Mouse (Mus musculus) neural tube, embryonic 14.5 days (tissue): Measurements from ENCODE around the gene Slc8b1. TPM values are rescaled to one million over a fixed set of nuclear protein-coding genes. Genes with fewer than 3 reads are reported as not detected.
A peak's percentile ranks its signal among the peaks of the same experiment; 100 is the strongest.

Experiments used
- ATAC-seq: fragments of 200-750 bp; cut with Nextera tagmentation; 2 replicates; pipeline ENCODE4 v1.8.0; 2017; ENCODE audit warnings: low read depth, mild to moderate bottlenecking, moderate TSS enrichment, moderate library complexity
- H3K27ac ChIP-seq: fragments of 300-500 bp; sonication (generic); 2 replicates; pipeline ENCODE4 v1.5.1; 2014; ENCODE audit warnings: low read depth, mild to moderate bottlenecking, control low read depth, low read length, moderate library complexity, mixed read lengths
- H3K27me3 ChIP-seq: fragments of 300-500 bp; sonication (generic); 2 replicates; pipeline ENCODE4 v1.6.1; 2014; ENCODE audit warnings: low read length; ENCODE audit not compliant: control insufficient read depth, insufficient read depth
- H3K36me3 ChIP-seq: fragments of 300-500 bp; sonication (generic); 2 replicates; pipeline ENCODE4 v1.6.1; 2014; ENCODE audit warnings: low read length, mixed read lengths; ENCODE audit not compliant: control insufficient read depth, insufficient read depth
- H3K4me1 ChIP-seq: fragments of 300-500 bp; sonication (generic); 2 replicates; pipeline ENCODE4 v1.6.1; 2014; ENCODE audit warnings: low read length; ENCODE audit not compliant: control insufficient read depth, insufficient read depth
- H3K4me2 ChIP-seq: fragments of 300-500 bp; sonication (generic); 2 replicates; pipeline ENCODE4 v1.6.1; 2014; ENCODE audit warnings: mild to moderate bottlenecking, low read depth, low read length, control low read depth
- H3K4me3 ChIP-seq: fragments of 300-500 bp; sonication (generic); 2 replicates; pipeline ENCODE4 v1.5.1; 2014; ENCODE audit warnings: low read depth, low read length, control low read depth, mixed read lengths
- H3K9ac ChIP-seq: fragments of 300-500 bp; sonication (generic); replicated peaks from 2 replicates; pipeline ENCODE4 v1.6.1; 2014; ENCODE audit warnings: low read depth, mild to moderate bottlenecking, control low read depth, low read length, mixed read lengths
- H3K9me3 ChIP-seq: fragments of 300-500 bp; sonication (generic); 2 replicates; pipeline ENCODE4 v1.6.1; 2016; ENCODE audit warnings: low read length; ENCODE audit not compliant: control insufficient read depth
- whole genome bisulfite sequencing: fragments of 180-500 bp; shearing (Covaris S2); extraction: QIAGEN DNeasy Blood & Tissue Kit; methylation state at CpG from one replicate; pipeline ENCODE4 v1.1.7; 2014; 5-methylcytosine and 5-hydroxymethylcytosine counted together
- polyA plus RNA-seq: library from polyadenylated mRNA; unstranded; fragments of >200 nt; fragmentation: Nextera tagmentation; extraction: Ambion mirVana; gene quantifications from 2 replicates; pipeline ENCODE4 v1.2.1, GENCODE M21; 2014

Gene Slc8b1
- polyA plus RNA-seq, 1 experiment from 2014 or later = 0.95 TPM

- H3K4me2 ChIP-seq = no peak overlapping the region
- peaks cover under 1% of the 10 kb centered on the region; the same call in 1 of the 2 replicates for H3K4me1 ChIP-seq
- no peaks in the 10 kb centered on the region for H3K27me3 ChIP-seq
- H3K9me3 ChIP-seq = no peaks in the 10 kb centered on the region
- H3K27ac ChIP-seq = no peak overlapping the region
- no peak overlapping the region for H3K4me3 ChIP-seq
- H3K36me3 ChIP-seq = 0 out of 2 replicates have a peak, but pooled peaks cover 17% of the 10 kb centered on the region
- 80% methylated on average over 24 of the region's 24 CpGs for WGBS
- no peak overlapping the region for H3K9ac ChIP-seq
- ATAC-seq = no peak
These were observed 44.9 kb downstream of the Slc8b1 start for GRCm38 (mm10) chr5:120555871-120556270.

- no peak overlapping the region for H3K27ac ChIP-seq
- H3K36me3 ChIP-seq = 0 out of 2 replicates have a peak, but pooled peaks cover 11% of the 10 kb centered on the region
- H3K9me3 ChIP-seq = no peaks in the 10 kb centered on the region
- 77% methylated on average over 8 of the region's 8 CpGs for WGBS
- no peak overlapping the region for H3K9ac ChIP-seq
- ATAC-seq = no peak
- peaks cover 7% of the 10 kb centered on the region; the same call in 1 of the 2 replicates for H3K4me1 ChIP-seq
- no peak overlapping the region for H3K4me2 ChIP-seq
- no peaks in the 10 kb centered on the region for H3K27me3 ChIP-seq
- no peak overlapping the region for H3K4me3 ChIP-seq
These were observed 47.1 kb downstream of the Slc8b1 start for GRCm38 (mm10) chr5:120558041-120558440.

GRCm38 (mm10) chr5:120558762-120559161, 47.8 kb downstream of the Slc8b1 start:
- H3K4me2 ChIP-seq = no peak overlapping the region
- no peak for ATAC-seq
- 62% methylated on average over 14 of the region's 14 CpGs for WGBS
- H3K4me3 ChIP-seq = no peak overlapping the region
- H3K27me3 ChIP-seq = no peaks in the 10 kb centered on the region
- no peak overlapping the region for H3K27ac ChIP-seq
- peaks cover 12% of the 10 kb centered on the region for H3K4me1 ChIP-seq
- 0 out of 2 replicates have a peak, but pooled peaks cover 4% of the 10 kb centered on the region for H3K36me3 ChIP-seq
- H3K9me3 ChIP-seq = no peaks in the 10 kb centered on the region
- H3K9ac ChIP-seq = no peak overlapping the region

- 60% methylated on average over 9 of the region's 9 CpGs for WGBS
- H3K4me2 ChIP-seq = no peak overlapping the region; the same call in 1 of the 2 replicates
These were observed 49.2 kb downstream of the Slc8b1 start for GRCm38 (mm10) chr5:120560129-120560615.

DNA sequence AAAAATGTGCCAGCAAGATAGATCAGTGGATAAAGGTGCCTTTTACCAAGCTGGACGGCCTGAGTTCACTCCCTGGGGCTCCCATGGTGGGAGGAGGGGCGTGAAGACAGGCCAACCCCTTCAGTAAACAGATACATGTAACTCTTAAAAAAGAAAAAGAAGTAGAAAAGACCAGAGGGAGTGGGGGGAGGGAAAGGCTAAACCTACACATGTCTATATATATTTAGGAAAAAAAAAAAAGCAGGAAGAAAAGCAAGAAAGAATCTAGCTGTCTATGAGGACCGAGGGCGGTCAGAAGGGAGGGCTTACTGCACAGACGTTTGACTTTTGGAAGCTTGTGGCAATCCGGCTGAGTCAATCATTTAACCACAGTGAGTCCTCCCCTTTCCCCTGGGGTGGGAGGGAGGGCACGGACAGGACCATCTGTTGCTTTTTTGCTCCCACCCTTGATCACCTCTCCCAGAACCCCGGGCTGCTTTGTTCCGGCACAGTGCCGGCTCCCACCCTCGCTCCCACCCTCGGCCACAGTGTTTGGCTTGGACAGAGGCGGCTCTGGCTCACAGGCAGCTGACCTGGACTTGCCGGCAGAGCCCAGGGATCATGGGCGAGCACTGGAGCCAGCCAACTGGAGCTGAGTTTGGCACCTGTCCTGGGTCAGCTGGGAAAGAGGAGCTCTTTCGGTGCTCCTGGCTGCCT, 49.8 kb downstream of the Slc8b1 start:
- 10% methylated on average over 16 of the region's 16 CpGs for WGBS

More at GRCm38 (mm10) chr5:120560129-120560615, 49.2 kb downstream of the Slc8b1 start:
- ATAC-seq = no peak
- H3K27ac ChIP-seq = no peak overlapping the region; the same call in 1 of the 2 replicates
- H3K27me3 ChIP-seq = no peaks in the 10 kb centered on the region
- no peak overlapping the region for H3K9ac ChIP-seq
- H3K4me1 ChIP-seq = peaks cover 16% of the 10 kb centered on the region
- no peaks in the 10 kb centered on the region for H3K36me3 ChIP-seq
- H3K4me3 ChIP-seq = no peak overlapping the region
- no peaks in the 10 kb centered on the region for H3K9me3 ChIP-seq

DNA sequence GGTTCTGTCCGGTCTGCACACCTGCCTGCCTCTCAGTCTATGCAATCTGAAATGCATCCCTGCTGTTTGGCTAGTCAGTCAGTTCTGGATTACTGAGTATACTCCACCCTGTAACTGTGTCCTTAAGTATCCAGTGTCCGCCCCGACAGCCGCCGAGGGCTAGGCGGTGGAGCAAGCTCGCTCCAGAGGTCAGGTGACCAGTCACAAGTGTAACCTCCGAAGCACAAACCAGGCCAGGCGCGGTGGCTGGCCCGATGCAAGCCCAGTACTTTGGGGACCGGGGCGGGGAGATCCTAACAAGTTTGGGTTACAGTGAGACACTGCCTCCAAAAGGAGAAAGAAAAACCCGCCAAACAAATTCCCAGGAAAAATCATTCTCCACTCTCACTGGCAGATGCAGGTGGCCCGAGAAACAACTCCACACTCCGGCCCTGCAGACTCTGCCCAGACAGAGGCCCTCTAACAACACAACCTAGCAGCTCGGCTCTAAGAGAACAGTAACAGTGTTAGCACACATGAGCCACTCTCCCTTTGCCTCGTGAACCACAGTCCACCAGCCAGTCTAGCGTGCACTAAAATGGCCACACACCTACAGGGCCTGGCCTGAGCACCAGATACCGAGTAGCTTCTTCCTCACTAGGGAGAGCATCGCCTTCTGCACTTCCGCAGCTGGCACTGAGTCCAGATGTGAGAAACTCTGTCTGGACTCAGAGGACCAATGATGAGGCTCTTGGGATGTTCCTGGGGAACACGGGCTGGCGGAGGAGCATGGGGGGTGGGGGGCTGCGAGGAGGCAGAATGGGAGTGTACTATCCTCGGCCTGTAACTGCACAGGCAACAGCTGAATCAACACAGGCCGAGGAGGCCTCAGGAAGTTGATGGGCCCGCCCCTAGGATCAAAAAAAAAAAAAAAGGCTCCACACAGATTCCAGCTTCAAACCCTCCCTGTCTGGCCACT, 52.3 kb downstream of the Slc8b1 start:
- H3K9me3 ChIP-seq = no peaks in the 10 kb centered on the region
- WGBS = 53% methylated on average over 28 of the region's 28 CpGs
- ATAC-seq = no peak
- H3K4me2 ChIP-seq = no peak overlapping the region
- no peak overlapping the region for H3K9ac ChIP-seq
- H3K4me3 ChIP-seq = no peak overlapping the region
- H3K4me1 ChIP-seq = peaks cover 46% of the 10 kb centered on the region
- H3K36me3 ChIP-seq = no peaks in the 10 kb centered on the region
- no peaks in the 10 kb centered on the region for H3K27me3 ChIP-seq
- H3K27ac ChIP-seq = peak overlapping the region; percentile 63

More for the DNA sequence above, 49.8 kb downstream of the Slc8b1 start:
- Histone ChIP-seq H3K9ac (no peak overlapping the region), H3K4me3 (no peak overlapping the region), H3K27ac (no peak overlapping the region; the same call in 1 of the 2 replicates), H3K27me3 (no peaks in the 10 kb centered on the region), H3K9me3 (no peaks in the 10 kb centered on the region), H3K36me3 (no peaks in the 10 kb centered on the region), H3K4me2 (0 out of 2 replicates have a peak overlapping the region, but pooled peaks have one; percentile 19), H3K4me1 (peaks cover 22% of the 10 kb centered on the region)
- ATAC-seq = no peak

DNA sequence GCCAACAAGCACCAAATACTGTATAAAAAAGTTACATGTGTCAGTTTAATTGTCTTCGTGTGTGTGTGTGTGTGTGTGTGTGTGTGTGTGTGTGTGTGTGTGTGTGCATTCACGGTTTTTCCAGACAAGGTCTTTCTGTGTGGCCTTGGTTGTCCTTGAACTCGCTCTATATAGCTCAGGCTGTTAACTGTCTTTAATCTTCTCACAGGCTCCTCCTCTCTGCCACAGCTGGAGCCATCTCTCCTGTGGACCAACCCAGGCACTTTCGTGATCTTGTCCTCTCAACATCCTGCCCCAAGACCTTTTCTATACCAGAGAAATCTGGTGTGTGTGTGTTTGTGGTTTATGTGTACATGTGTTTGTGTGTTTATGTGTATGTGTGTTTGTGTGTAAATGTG, 52.9 kb downstream of the Slc8b1 start:
- no peaks in the 10 kb centered on the region for H3K36me3 ChIP-seq
- H3K9me3 ChIP-seq = no peaks in the 10 kb centered on the region
- no peak for ATAC-seq
- peaks cover 53% of the 10 kb centered on the region for H3K4me1 ChIP-seq
- H3K4me3 ChIP-seq = no peak overlapping the region
- no peak overlapping the region for H3K4me2 ChIP-seq
- H3K9ac ChIP-seq = no peak overlapping the region
- no peaks in the 10 kb centered on the region for H3K27me3 ChIP-seq
- WGBS = 51% methylated on average over 4 of the region's 4 CpGs
- 0 out of 2 replicates have a peak overlapping the region, but pooled peaks have one; percentile 18 for H3K27ac ChIP-seq

DNA sequence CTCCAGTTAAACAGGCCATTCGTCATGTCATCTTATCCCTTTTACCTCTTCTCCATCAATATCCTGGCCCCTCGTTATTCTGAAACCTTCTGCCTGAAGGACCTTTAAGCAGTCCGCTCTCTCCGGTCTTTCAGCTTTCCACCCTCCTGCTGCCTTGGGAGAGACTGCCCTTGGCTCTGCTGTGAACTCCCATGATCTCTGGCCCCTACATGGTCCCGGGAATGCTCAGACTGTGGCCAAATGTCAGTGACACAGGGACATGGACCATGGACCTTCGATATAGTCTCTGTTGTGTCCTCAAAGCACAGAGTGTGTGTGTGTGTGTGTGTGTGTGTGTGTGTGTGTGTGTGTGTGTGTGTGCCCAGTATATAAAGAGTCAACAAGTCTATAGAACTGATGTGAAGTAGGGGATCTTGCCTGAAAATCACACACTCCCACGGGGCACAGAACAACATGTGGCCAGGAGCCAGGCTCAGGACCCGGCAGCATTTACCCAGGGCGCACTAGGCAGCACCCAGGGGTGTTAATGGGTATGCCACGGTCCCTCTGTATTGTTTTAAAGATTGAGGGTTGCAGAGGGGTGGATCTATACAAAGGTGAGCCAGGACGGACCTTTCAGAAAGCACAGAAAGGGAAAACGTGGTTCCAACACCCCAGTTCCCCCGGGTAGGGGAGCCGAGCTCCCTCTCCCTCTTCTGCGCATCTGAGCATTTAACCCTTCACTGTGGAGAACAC, 54.4 kb downstream of the Slc8b1 start:
- no peak for ATAC-seq
- Histone ChIP-seq H3K27ac (peak overlapping the region; percentile 93), H3K4me1 (peaks cover 67% of the 10 kb centered on the region), H3K27me3 (no peaks in the 10 kb centered on the region), H3K36me3 (no peaks in the 10 kb centered on the region), H3K9me3 (no peaks in the 10 kb centered on the region), H3K4me3 (no peak overlapping the region), H3K4me2 (no peak overlapping the region), H3K9ac (no peak overlapping the region)
- 15% methylated on average over 15 of the region's 15 CpGs for WGBS
